ENCODE assay signal across 20 mouse cellular contexts in genomic region chr3:65301531-65301930, GRCm38 (mm10).
DNase-seq lines count a peak whose midpoint lies in the region; TF ChIP-seq lines count a peak whose summit lies in the region.
"Had no signal": no experiment of that assay in that cellular context is flagged by ENCODE, and none has a peak within 500 bp of the region (broad histone marks: within the 10 kb centered on the region; RNA-seq: fewer than 3 reads in every experiment).

No protein-coding gene starts in this region.

- no peak overlapping the region for H3K4me3 ChIP-seq in left cerebral cortex, adult 2 months
- H3K4me3 ChIP-seq: hindbrain, embryonic 13.5 days; limb, embryonic 12.5 days; midbrain, embryonic 10.5 days; myocyte; neural tube, embryonic 13.5 days had no signal

- no peak for TF ChIP-seq CTCF in left cerebral cortex, adult 2 months (IDR thresholded peaks at IDR 0.05)

- peak; percentile 56 for DNase-seq in cerebellum, adult 11-12 months
- DNase-seq in cerebellum, adult 11 months: no peak
- no peak for DNase-seq in left cerebral cortex, adult 2 months (ENCODE audit: extremely low spot score in 1 of 2, low spot score in 2 of 2)
- DNase-seq in left cerebral cortex, adult 9 months (ENCODE audit: low spot score in 2 of 2): no peak
- DNase-seq in cerebellum, postnatal 14 days: peak; percentile 50 to 73
- DNase-seq in testis, postnatal 10 days (ENCODE audit: low spot score): no peak
- DNase-seq in testis, postnatal 14 days (ENCODE audit: low spot score): no peak
- DNase-seq in layer of hippocampus, adult 9-10 months (ENCODE audit: low spot score): no peak
- DNase-seq: adrenal gland, postnatal 25 days; forebrain, postnatal 0 days; kidney, adult 11 months; kidney, postnatal 4 days; liver, postnatal 0 days; lung, postnatal 10 days; right cerebral cortex, postnatal 4 days had no signal

- H3K27ac ChIP-seq in left cerebral cortex, adult 2 months: peak overlapping the region; percentile 24; the same call in 1 of the 2 replicates
- H3K27ac ChIP-seq: hindbrain, embryonic 13.5 days; limb, embryonic 12.5 days; midbrain, embryonic 10.5 days; neural tube, embryonic 13.5 days had no signal

- intact Hi-C loops in left cerebral cortex, adult 2 months (cut with DNase I): no loop called here

Comparison
In these comparisons a context has a peak if more than half of its experiments do, and no peak if none do; other contexts are left out.
1. DNase-seq: peak in cerebellum, adult 11-12 months (single experiment) and cerebellum, postnatal 14 days (2 of 2); none in cerebellum, adult 11 months (single experiment), left cerebral cortex, adult 2 months (0 of 2), left cerebral cortex, adult 9 months (0 of 2), testis, postnatal 10 days (single experiment), testis, postnatal 14 days (single experiment) and layer of hippocampus, adult 9-10 months (single experiment).